Mouse (Mus musculus) midbrain, embryonic 16.5 days (tissue): Measurements from ENCODE around the gene Rasgef1a. TPM values are rescaled to one million over a fixed set of nuclear protein-coding genes. Genes with fewer than 3 reads are reported as not detected.
A peak's percentile ranks its signal among the peaks of the same experiment; 100 is the strongest.

Experiments used
- ATAC-seq: fragments of 200-750 bp; cut with Nextera tagmentation; 2 replicates; pipeline ENCODE4 v1.8.0; 2017; ENCODE audit warnings: moderate TSS enrichment
- H3K27ac ChIP-seq: fragments of 300-500 bp; sonication (generic); 2 replicates; pipeline ENCODE4 v1.5.1; 2014; ENCODE audit warnings: mild to moderate bottlenecking, low read length, mixed read lengths
- H3K27me3 ChIP-seq: fragments of 300-500 bp; sonication (generic); 2 replicates; pipeline ENCODE4 v1.6.1; 2014; ENCODE audit warnings: low read depth, low read length, mixed read lengths; ENCODE audit not compliant: control insufficient read depth, insufficient read depth
- H3K36me3 ChIP-seq: fragments of 300-500 bp; sonication (generic); 2 replicates; pipeline ENCODE4 v1.6.1; 2014; ENCODE audit warnings: mild to moderate bottlenecking, low read length, moderate library complexity, mixed read lengths; ENCODE audit not compliant: control insufficient read depth, insufficient read depth
- H3K4me1 ChIP-seq: fragments of 300-500 bp; sonication (generic); 2 replicates; pipeline ENCODE4 v1.6.1; 2014; ENCODE audit warnings: mild to moderate bottlenecking, low read length, mixed read lengths; ENCODE audit not compliant: control insufficient read depth, insufficient read depth
- H3K4me2 ChIP-seq: fragments of 300-500 bp; sonication (generic); 2 replicates; pipeline ENCODE4 v1.6.1; 2014; ENCODE audit warnings: mild to moderate bottlenecking, low read length, mixed read lengths
- H3K4me3 ChIP-seq: fragments of 300-500 bp; sonication (generic); 2 replicates; pipeline ENCODE4 v1.5.1; 2014; ENCODE audit warnings: low read depth, mild to moderate bottlenecking, low read length, moderate library complexity, mixed read lengths
- H3K9ac ChIP-seq: fragments of 300-500 bp; sonication (generic); 2 replicates; pipeline ENCODE4 v1.6.1; 2014; ENCODE audit warnings: low read depth, low read length, mixed read lengths
- H3K9me3 ChIP-seq: fragments of 300-500 bp; sonication (generic); replicated peaks from 2 replicates; pipeline ENCODE4 v1.6.1; 2014; ENCODE audit warnings: mild to moderate bottlenecking, low read length, mixed read lengths; ENCODE audit not compliant: control insufficient read depth, poor library complexity, severe bottlenecking
- WGBS: fragments of 180-500 bp; shearing (Covaris S2); extraction: QIAGEN DNeasy Blood & Tissue Kit; methylation state at CpG from one replicate; pipeline ENCODE4 v1.1.7; 2014; 5-methylcytosine and 5-hydroxymethylcytosine counted together
- polyA plus RNA-seq: library from polyadenylated mRNA; unstranded; fragments of >200 nt; fragmentation: Nextera tagmentation; extraction: Ambion mirVana; gene quantifications from 2 replicates; pipeline ENCODE4 v1.2.1, GENCODE M21; 2015

Gene Rasgef1a
- polyA plus RNA-seq, 1 experiment from 2014 or later = 8.8 TPM

DNA sequence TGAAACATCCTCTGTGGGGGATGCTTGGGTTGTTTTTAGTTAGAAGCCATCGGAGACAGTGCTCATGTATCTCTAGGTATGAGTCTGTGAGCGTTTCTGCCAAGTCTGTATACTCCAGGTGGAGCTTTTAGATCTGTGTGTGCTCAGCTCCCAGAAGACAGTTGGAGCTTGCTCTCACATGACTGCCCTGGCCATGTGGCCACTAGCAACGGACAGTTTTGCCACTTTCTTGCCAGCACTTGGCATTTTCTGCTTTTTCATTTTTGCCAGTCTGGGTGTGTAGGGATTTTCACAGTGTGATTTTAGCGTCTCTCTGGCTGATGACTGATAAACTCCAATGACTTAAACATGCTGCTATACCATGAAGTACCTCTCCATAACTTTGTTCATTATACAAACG lies 52.0 kb downstream of the Rasgef1a start:
- Histone ChIP-seq H3K9me3 (no peaks in the 10 kb centered on the region), H3K4me3 (no peak overlapping the region), H3K36me3 (no peaks in the 10 kb centered on the region), H3K4me1 (peaks cover 16% of the 10 kb centered on the region), H3K27ac (no peak overlapping the region), H3K9ac (no peak overlapping the region), H3K4me2 (no peak overlapping the region), H3K27me3 (no peaks in the 10 kb centered on the region)
- no peak for ATAC-seq
- 74% methylated on average over 5 of the region's 5 CpGs for WGBS

GRCm38 (mm10) chr6:118064968-118065530 lies 53.8 kb downstream of the Rasgef1a start:
- peaks cover 16% of the 10 kb centered on the region for H3K4me1 ChIP-seq
- no peak overlapping the region; the same call in 1 of the 2 replicates for H3K4me3 ChIP-seq
- no peaks in the 10 kb centered on the region for H3K36me3 ChIP-seq
- peak; percentile 19 for ATAC-seq
- no peaks in the 10 kb centered on the region for H3K27me3 ChIP-seq
- 9% methylated on average over 7 of the region's 7 CpGs for WGBS
- no peaks in the 10 kb centered on the region for H3K9me3 ChIP-seq
- no peak overlapping the region for H3K27ac ChIP-seq
- peak overlapping the region; percentile 100 for H3K4me2 ChIP-seq
- peak overlapping the region; percentile 74 for H3K9ac ChIP-seq

DNA sequence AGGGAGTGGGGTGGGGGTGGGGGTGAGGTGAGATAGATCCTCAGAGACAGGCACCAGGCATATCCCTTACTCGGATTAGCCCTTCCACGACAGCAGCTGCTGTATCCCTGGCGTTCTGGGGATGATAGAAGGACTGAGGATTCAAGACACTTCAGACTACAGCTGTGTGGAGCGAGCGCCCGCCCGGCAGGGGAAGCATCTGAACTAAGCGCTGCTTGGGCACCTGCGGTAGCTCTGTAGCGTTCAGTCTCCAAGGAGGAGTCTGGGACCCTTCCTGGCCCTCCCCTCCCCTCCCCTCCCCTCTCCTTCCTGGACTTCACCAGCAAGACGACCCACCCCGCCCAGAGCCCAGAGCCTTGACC lies 54.6 kb downstream of the Rasgef1a start:
- Histone ChIP-seq H3K9ac (peak overlapping the region; percentile 74), H3K4me1 (peaks cover 16% of the 10 kb centered on the region), H3K27ac (no peak overlapping the region; the same call in 1 of the 2 replicates), H3K27me3 (no peaks in the 10 kb centered on the region), H3K9me3 (no peaks in the 10 kb centered on the region), H3K36me3 (no peaks in the 10 kb centered on the region), H3K4me3 (peak overlapping the region; percentile 54), H3K4me2 (peak overlapping the region; percentile 100)
- WGBS = 1% methylated on average over 12 of the region's 12 CpGs
- ATAC-seq = peak; percentile 79

GRCm38 (mm10) chr6:118066199-118067081 lies 55.2 kb downstream of the Rasgef1a start:
- peak; percentile 69 for ATAC-seq
- WGBS = 1% methylated on average over 40 of the region's 40 CpGs
- Histone ChIP-seq H3K9ac (peak overlapping the region; percentile 74), H3K4me1 (peaks cover 16% of the 10 kb centered on the region), H3K9me3 (no peaks in the 10 kb centered on the region), H3K4me2 (peak overlapping the region; percentile 100), H3K4me3 (peak overlapping the region; percentile 54), H3K36me3 (no peaks in the 10 kb centered on the region), H3K27ac (no peak overlapping the region; the same call in 1 of the 2 replicates), H3K27me3 (no peaks in the 10 kb centered on the region)

DNA sequence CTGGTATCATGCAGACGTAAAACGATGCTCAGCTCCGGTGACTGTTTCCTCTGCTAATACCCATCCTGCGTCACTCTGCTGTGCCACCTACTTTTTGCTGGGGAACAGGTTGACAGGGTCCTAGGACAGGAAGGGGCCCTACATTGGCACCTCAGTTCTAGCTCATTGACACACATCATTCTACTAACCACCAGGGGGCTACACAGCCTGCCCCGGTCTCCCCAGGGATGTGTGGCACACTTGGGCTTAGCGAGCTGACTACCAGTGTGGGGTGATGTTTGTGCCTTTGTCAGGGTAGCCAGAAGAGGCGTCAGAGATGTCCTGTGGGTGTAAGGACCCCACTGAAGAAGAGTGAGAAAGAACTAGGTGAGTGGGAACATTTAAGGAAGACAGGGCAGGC lies 56.5 kb downstream of the Rasgef1a start:
- Histone ChIP-seq H3K27me3 (no peaks in the 10 kb centered on the region), H3K4me3 (no peak overlapping the region), H3K9ac (no peak overlapping the region), H3K27ac (no peak overlapping the region), H3K4me1 (peaks cover 16% of the 10 kb centered on the region), H3K36me3 (no peaks in the 10 kb centered on the region), H3K4me2 (no peak overlapping the region), H3K9me3 (no peaks in the 10 kb centered on the region)
- ATAC-seq = no peak
- 74% methylated on average over 7 of the region's 7 CpGs for WGBS

- no peak for ATAC-seq
- H3K4me1 ChIP-seq = peaks cover 21% of the 10 kb centered on the region
- 75% methylated on average over 5 of the region's 5 CpGs for WGBS
- no peak overlapping the region for H3K4me3 ChIP-seq
- H3K36me3 ChIP-seq = no peaks in the 10 kb centered on the region
- H3K9me3 ChIP-seq = no peaks in the 10 kb centered on the region
- H3K27me3 ChIP-seq = no peaks in the 10 kb centered on the region
- H3K9ac ChIP-seq = no peak overlapping the region
- H3K27ac ChIP-seq = no peak overlapping the region
- H3K4me2 ChIP-seq = no peak overlapping the region
These were observed 59.2 kb downstream of the Rasgef1a start for GRCm38 (mm10) chr6:118070321-118071012.

GRCm38 (mm10) chr6:118071013-118071350 lies 59.7 kb downstream of the Rasgef1a start:
- Histone ChIP-seq H3K36me3 (no peaks in the 10 kb centered on the region), H3K4me1 (peaks cover 18% of the 10 kb centered on the region), H3K9ac (no peak overlapping the region), H3K27me3 (no peaks in the 10 kb centered on the region), H3K27ac (no peak overlapping the region), H3K4me2 (no peak overlapping the region), H3K4me3 (no peak overlapping the region), H3K9me3 (no peaks in the 10 kb centered on the region)
- no peak for ATAC-seq
- WGBS = 87% methylated on average over 4 of the region's 4 CpGs

DNA sequence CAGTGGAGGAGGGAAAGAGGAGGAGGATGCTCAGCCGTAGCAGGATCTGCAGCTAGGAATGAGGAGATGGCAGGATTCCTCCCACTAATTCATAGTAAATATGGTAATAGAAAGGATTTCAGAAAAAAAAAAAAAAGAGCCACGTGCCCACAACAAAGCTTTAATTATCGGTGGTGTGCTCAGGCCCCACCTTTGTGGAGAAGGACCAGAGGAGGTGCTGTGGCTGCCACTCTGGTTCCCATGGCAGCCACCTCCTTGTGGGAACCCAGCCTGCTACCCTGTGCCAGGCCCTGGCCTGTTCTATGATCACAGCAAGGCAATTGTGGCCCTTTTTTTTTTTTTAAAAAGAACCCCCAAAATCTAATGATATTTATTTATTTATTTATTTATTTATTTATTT lies 60.2 kb downstream of the Rasgef1a start:
- Histone ChIP-seq H3K4me1 (peaks cover 18% of the 10 kb centered on the region), H3K4me3 (no peak overlapping the region), H3K9ac (no peak overlapping the region), H3K27me3 (no peaks in the 10 kb centered on the region), H3K36me3 (no peaks in the 10 kb centered on the region), H3K4me2 (no peak overlapping the region), H3K27ac (no peak overlapping the region), H3K9me3 (no peaks in the 10 kb centered on the region)
- no peak for ATAC-seq
- 48% methylated on average over 3 of the region's 3 CpGs for WGBS

DNA sequence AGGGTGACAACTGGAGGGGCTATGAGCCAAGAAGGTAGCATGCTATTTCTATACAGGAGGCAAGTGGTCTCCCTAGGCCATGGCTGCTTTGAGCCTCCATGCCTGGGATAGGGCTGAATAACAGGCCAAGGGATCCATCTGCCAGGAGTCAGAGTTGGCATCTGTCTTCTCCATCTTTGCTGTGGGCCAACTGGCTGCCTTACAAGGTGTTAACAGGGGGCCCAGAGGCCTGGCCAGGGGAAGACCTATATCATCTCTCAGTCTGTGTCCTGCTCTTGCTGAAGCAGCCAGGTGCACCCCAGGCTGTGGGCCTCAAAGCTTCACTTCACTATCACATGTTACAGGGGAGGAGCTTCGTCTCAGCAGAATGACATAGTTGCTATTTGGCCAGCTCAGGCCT lies 60.9 kb downstream of the Rasgef1a start:
- H3K27ac ChIP-seq = no peak overlapping the region
- H3K9ac ChIP-seq = no peak overlapping the region
- H3K36me3 ChIP-seq = no peaks in the 10 kb centered on the region
- 82% methylated on average over 1 of the region's 1 CpGs for WGBS
- no peaks in the 10 kb centered on the region for H3K27me3 ChIP-seq
- no peaks in the 10 kb centered on the region for H3K9me3 ChIP-seq
- H3K4me1 ChIP-seq = peaks cover 12% of the 10 kb centered on the region
- no peak overlapping the region for H3K4me2 ChIP-seq
- no peak overlapping the region for H3K4me3 ChIP-seq
- no peak for ATAC-seq
